Mouse (Mus musculus): Measurements from ENCODE around the gene Neurl1a.

DNA sequence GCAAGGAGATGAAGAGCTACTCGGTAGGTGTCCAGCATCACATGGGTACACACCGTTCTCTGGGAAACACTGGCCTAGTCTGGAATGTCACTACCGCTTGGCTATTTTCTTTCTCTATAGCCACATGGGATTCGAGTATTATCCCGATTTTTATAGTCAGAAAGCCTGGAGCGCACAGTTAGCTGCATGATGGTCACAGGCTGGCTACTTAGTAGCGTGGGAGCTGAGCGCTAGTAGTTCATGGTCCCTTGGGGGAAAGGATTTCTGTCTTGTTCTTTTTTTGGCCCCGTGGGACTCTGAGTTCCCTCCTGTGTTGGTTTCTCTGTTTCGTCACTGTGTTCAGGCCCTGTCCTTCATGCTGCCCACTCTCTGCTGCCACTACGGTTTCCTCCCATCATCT lies 119.5 kb downstream of the Neurl1a start:
- no peak for TF ChIP-seq GATA1 (IDR thresholded peaks at IDR 0.05; ENCODE audit: borderline replicate concordance, low read length)
- TF ChIP-seq FLI1 (IDR thresholded peaks at IDR 0.05; ENCODE audit: low read length), result no peak

Data from megakaryocyte, embryonic 14.5 days (primary cell).